Mouse (Mus musculus): Measurements from ENCODE around the gene Wdr5.

The Wdr5 gene

GRCm38 (mm10) chr2:27548664-27549369 is 33.9 kb downstream of the Wdr5 start:
- in situ Hi-C loops (cut with MseI, MboI) = no loop called here

- in situ Hi-C loops (cut with MseI, MboI) = no loop called here
Observed at GRCm38 (mm10) chr2:27552620-27553287, 37.8 kb downstream of the Wdr5 start.

- in situ Hi-C loops (cut with MseI, MboI) = no loop called here
Observed at GRCm38 (mm10) chr2:27554308-27554707, 39.4 kb downstream of the Wdr5 start.

GRCm38 (mm10) chr2:27556921-27557320 is 42.0 kb downstream of the Wdr5 start:
- in situ Hi-C loops (cut with MseI, MboI) = no loop called here

- in situ Hi-C loops (cut with MseI, MboI) = loop anchor here (5.0 kb wide), 1 partner anchor 202 kb away; no protein-coding TSS in a partner anchor
Observed at GRCm38 (mm10) chr2:27560708-27561123, 45.8 kb downstream of the Wdr5 start.

GRCm38 (mm10) chr2:27561159-27561558 is 46.2 kb downstream of the Wdr5 start:
- in situ Hi-C loops (cut with MseI, MboI) = loop anchor here (5.0 kb wide), 1 partner anchor 201 kb away; no protein-coding TSS in a partner anchor

- in situ Hi-C loops (cut with MseI, MboI) = loop anchor here (5.0 kb wide), 1 partner anchor 200 kb away; no protein-coding TSS in a partner anchor
Observed at GRCm38 (mm10) chr2:27561829-27562228, 46.9 kb downstream of the Wdr5 start.

GRCm38 (mm10) chr2:27563641-27564148 is 48.7 kb downstream of the Wdr5 start:
- in situ Hi-C loops (cut with MseI, MboI) = loop anchor here (5.0 kb wide), 1 partner anchor 199 kb away; no protein-coding TSS in a partner anchor

- in situ Hi-C loops (cut with MseI, MboI) = loop anchor here (5.0 kb wide), 1 partner anchor 198 kb away; no protein-coding TSS in a partner anchor
Observed at GRCm38 (mm10) chr2:27564694-27565093, 49.7 kb downstream of the Wdr5 start.

GRCm38 (mm10) chr2:27565316-27566103 is 50.6 kb downstream of the Wdr5 start:
- in situ Hi-C loops (cut with MseI, MboI) = no loop called here

- in situ Hi-C loops (cut with MseI, MboI) = no loop called here
Observed at GRCm38 (mm10) chr2:27570856-27571255, 55.9 kb downstream of the Wdr5 start.

- in situ Hi-C loops (cut with MseI, MboI) = no loop called here
Observed at GRCm38 (mm10) chr2:27572261-27572793, 57.4 kb downstream of the Wdr5 start.

- in situ Hi-C loops (cut with MseI, MboI) = no loop called here
Observed at GRCm38 (mm10) chr2:27572928-27573627, 58.1 kb downstream of the Wdr5 start.

- in situ Hi-C loops (cut with MseI, MboI) = no loop called here
Observed at GRCm38 (mm10) chr2:27573628-27573966, 58.6 kb downstream of the Wdr5 start.

- in situ Hi-C loops (cut with MseI, MboI) = no loop called here
Observed at GRCm38 (mm10) chr2:27576416-27576815, 61.5 kb downstream of the Wdr5 start.

- in situ Hi-C loops (cut with MseI, MboI) = no loop called here
Observed at GRCm38 (mm10) chr2:27578552-27578951, 63.6 kb downstream of the Wdr5 start.

- in situ Hi-C loops (cut with MseI, MboI) = no loop called here
Observed at GRCm38 (mm10) chr2:27582112-27582511, 67.2 kb downstream of the Wdr5 start.

- in situ Hi-C loops (cut with MseI, MboI) = no loop called here
Observed at GRCm38 (mm10) chr2:27583019-27583418, 68.1 kb downstream of the Wdr5 start.

GRCm38 (mm10) chr2:27584546-27584945 is 69.6 kb downstream of the Wdr5 start:
- in situ Hi-C loops (cut with MseI, MboI) = no loop called here

Data from mouse trophoblast stem cell (cell line).